Mouse (Mus musculus) liver, embryonic 14.5 days (tissue): Measurements from ENCODE around the gene Pcna. TPM values are rescaled to one million over a fixed set of nuclear protein-coding genes. Genes with fewer than 3 reads are reported as not detected.
A peak's percentile ranks its signal among the peaks of the same experiment; 100 is the strongest.

Experiments
- ATAC-seq: fragments of 200-750 bp; cut with Nextera tagmentation; 2 replicates; pipeline ENCODE4 v1.8.0; 2017; ENCODE audit warnings: moderate number of reproducible peaks, mild to moderate bottlenecking, moderate library complexity; ENCODE audit not compliant: insufficient read depth
- DNase-seq, 3 experiments: peaks; one replicate each; pipeline ENCODE4 v3.0.0-alpha.2; 2012 to 2013; ENCODE audit warnings: low read depth in 3 of 3, low spot score in 3 of 3
- H3K27ac ChIP-seq: fragments of 300-500 bp; sonication (generic); 2 replicates; pipeline ENCODE4 v1.5.1; 2014; ENCODE audit warnings: moderate library complexity, mild to moderate bottlenecking, control low read depth, inconsistent platforms
- H3K27me3 ChIP-seq: fragments of 300-500 bp; sonication (generic); 2 replicates; pipeline ENCODE4 v1.6.1; 2014; ENCODE audit warnings: mild to moderate bottlenecking, low read length, moderate library complexity; ENCODE audit not compliant: control insufficient read depth, insufficient read depth
- H3K36me3 ChIP-seq: fragments of 300-500 bp; sonication (generic); replicated peaks from 2 replicates; pipeline ENCODE4 v1.6.1; 2014; ENCODE audit warnings: low read depth; ENCODE audit not compliant: control insufficient read depth, insufficient read depth
- H3K4me1 ChIP-seq, 2 experiments: fragments of 200-500 bp in 1 of 2; fragments of 300-500 bp in 1 of 2; sonication (generic) in 1 of 2; replicated peaks; 2 replicates each; pipeline ENCODE4 v1.6.1; 2012 to 2014; ENCODE audit warnings: antibody characterized with exemption in 1 of 2, inconsistent platforms in 1 of 2, low read length in 1 of 2; ENCODE audit not compliant: control insufficient read depth in 2 of 2, insufficient read depth in 2 of 2
- H3K4me2 ChIP-seq: fragments of 300-500 bp; sonication (generic); 2 replicates; pipeline ENCODE4 v1.6.1; 2014; ENCODE audit warnings: low read depth, mild to moderate bottlenecking, control low read depth, moderate library complexity
- H3K4me3 ChIP-seq, 2 experiments: fragments of 200-500 bp in 1 of 2; fragments of 300-500 bp in 1 of 2; sonication (generic) in 1 of 2; 2 replicates each; pipeline ENCODE4 v1.5.1; 2012 to 2014; ENCODE audit warnings: low read depth in 2 of 2, low read length in 2 of 2, mild to moderate bottlenecking in 2 of 2, control low read depth in 1 of 2, inconsistent platforms in 1 of 2, moderate library complexity in 1 of 2; ENCODE audit not compliant: insufficient read depth in 1 of 2
- H3K9ac ChIP-seq: fragments of 300-500 bp; sonication (generic); replicated peaks from 2 replicates; pipeline ENCODE4 v1.6.1; 2014; ENCODE audit warnings: mild to moderate bottlenecking, control low read depth, moderate library complexity
- H3K9me3 ChIP-seq: fragments of 300-500 bp; sonication (generic); 2 replicates; pipeline ENCODE4 v1.6.1; 2016; ENCODE audit warnings: low read length, mixed read lengths; ENCODE audit not compliant: control insufficient read depth
- CTCF ChIP-seq: IDR thresholded peaks from 2 replicates; pipeline ENCODE4 v1.5.1; 2016; ENCODE audit warnings: antibody characterized with exemption, low read depth, control low read depth
- EP300 ChIP-seq: IDR thresholded peaks from 2 replicates; pipeline ENCODE4 v1.6.1; 2016; ENCODE audit warnings: antibody characterized with exemption, low read depth
- WGBS: fragments of 180-500 bp; shearing (Covaris S2); extraction: QIAGEN DNeasy Blood & Tissue Kit; methylation state at CpG from one replicate; pipeline ENCODE4 v1.1.7; 2014; ENCODE audit not compliant: insufficient replicate concordance; 5-methylcytosine and 5-hydroxymethylcytosine counted together
- polyA plus RNA-seq, 2 experiments: library from polyadenylated mRNA; depleted of rRNA in 1 of 2; stranded (reverse) in 1 of 2; unstranded in 1 of 2; fragments of >200 nt; fragmentation: Nextera tagmentation in 1 of 2; extraction: Ambion mirVana in 1 of 2; gene quantifications; 2 replicates each; pipeline versions ENCODE4 v1.2.1 to v1.2.3; 2012 to 2014

The Pcna gene
- polyA plus RNA-seq, 2 experiments = 356 to 391 TPM

- no peak overlapping the region for H3K4me2 ChIP-seq
- peaks cover 9 to 18% of the 10 kb centered on the region in 2 experiments; a peak in 3 of 4 replicates for H3K4me1 ChIP-seq
- no peak for TF ChIP-seq CTCF
These were observed 7.5 kb upstream of the Pcna start for GRCm38 (mm10) chr2:132260601-132261000.

DNA sequence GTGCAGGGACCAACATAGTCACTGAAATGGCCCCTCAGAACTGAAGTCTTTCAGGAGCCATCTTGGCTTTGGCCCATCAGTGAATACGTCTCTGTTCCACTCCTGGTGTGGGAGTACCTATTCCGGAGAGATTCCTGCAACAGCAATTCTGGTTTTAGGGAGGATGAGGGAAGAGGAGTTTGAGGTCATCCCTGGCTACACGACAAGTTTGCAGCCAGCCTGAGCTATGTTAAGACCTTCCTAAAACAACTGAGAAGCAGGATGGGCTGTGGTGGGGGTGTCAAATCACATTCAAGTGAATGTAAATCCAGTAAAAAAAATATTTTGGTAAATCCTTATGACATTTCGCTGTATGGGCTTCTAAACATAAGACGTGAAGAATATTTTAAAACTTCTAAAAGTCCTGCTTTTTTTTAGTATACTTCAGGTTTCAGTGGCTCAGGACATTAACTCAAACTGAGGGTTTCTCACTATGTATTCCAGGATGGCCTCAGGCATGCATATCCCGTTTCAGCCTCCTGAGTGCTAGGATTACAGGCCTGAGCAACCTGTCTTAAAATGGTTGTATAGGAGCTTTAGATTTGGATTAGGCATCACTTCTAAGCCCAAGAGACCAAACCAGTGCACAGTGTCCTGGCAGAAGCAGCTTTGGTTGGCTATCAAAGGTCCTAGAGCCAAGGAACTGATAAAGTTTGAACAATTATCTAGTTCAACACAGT lies 4.4 kb upstream of the Pcna start:
- H3K9ac ChIP-seq = no peak overlapping the region
- 74% methylated on average over 6 of the region's 6 CpGs for WGBS
- TF ChIP-seq EP300 = no peak
- no peak for TF ChIP-seq CTCF

More at GRCm38 (mm10) chr2:132260601-132261000, 7.5 kb upstream of the Pcna start:
- Histone ChIP-seq H3K9ac (no peak overlapping the region), H3K9me3 (no peaks in the 10 kb centered on the region), H3K27ac (no peak overlapping the region), H3K36me3 (no peaks in the 10 kb centered on the region), H3K27me3 (no peaks in the 10 kb centered on the region), H3K4me3 (no peak overlapping the region)
- no peak for DNase-seq
- 78% methylated on average over 3 of the region's 3 CpGs for WGBS
- no peak for ATAC-seq

GRCm38 (mm10) chr2:132253603-132254002 lies 489 bp upstream of the Pcna start:
- H3K4me1 ChIP-seq = peaks cover 3 to 4% of the 10 kb centered on the region in 2 experiments
- TF ChIP-seq EP300 = no peak
- no peak for TF ChIP-seq CTCF
- peak overlapping the region; percentile 61 to 87 for H3K4me3 ChIP-seq
- no peaks in the 10 kb centered on the region for H3K27me3 ChIP-seq
- peak overlapping the region; percentile 76 for H3K4me2 ChIP-seq
- DNase-seq (no peak), ATAC-seq (no peak)
- WGBS = under 1% methylated on average over 7 of the region's 7 CpGs
- peaks cover 26% of the 10 kb centered on the region for H3K36me3 ChIP-seq
- H3K9me3 ChIP-seq = no peaks in the 10 kb centered on the region
- H3K27ac ChIP-seq = peak overlapping the region; percentile 87
- H3K9ac ChIP-seq = peak overlapping the region; percentile 83

More for the DNA sequence above, 4.4 kb upstream of the Pcna start:
- Histone ChIP-seq H3K36me3 (no peaks in the 10 kb centered on the region), H3K27ac (no peak overlapping the region), H3K27me3 (no peaks in the 10 kb centered on the region), H3K9me3 (no peaks in the 10 kb centered on the region), H3K4me1 (peaks cover 0 to under 1% of the 10 kb centered on the region in 2 experiments; a peak in 2 of 4 replicates), H3K4me3 (no peak overlapping the region), H3K4me2 (no peak overlapping the region)
- DNase-seq (no peak), ATAC-seq (no peak)

DNA sequence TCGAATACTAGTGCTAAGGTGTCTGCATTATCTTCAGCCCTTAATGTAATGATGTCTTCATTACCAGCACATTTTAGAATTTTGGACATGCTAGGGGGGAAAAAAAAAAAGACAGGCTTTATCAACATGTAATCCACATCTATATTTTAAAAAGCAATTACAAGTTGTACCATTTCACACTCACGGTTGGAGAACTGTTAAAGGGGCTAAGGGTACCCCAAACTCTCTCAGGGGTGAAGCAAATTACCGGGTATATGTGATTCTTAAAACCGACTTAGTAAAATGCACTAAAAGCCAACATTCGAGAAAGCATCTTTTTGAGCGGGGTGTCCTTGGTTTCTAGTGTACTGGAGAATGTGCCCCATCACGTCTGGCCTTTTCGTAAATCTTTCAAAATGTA lies 1.2 kb downstream of the Pcna start:
- no peak for ATAC-seq
- no peaks in the 10 kb centered on the region for H3K9me3 ChIP-seq
- H3K4me3 ChIP-seq = peak overlapping the region; percentile 87 to 90
- WGBS = 5% methylated on average over 8 of the region's 8 CpGs
- TF ChIP-seq CTCF (no peak), EP300 (no peak)
- H3K27me3 ChIP-seq = no peaks in the 10 kb centered on the region
- H3K36me3 ChIP-seq = peaks cover 33% of the 10 kb centered on the region
- peak overlapping the region; percentile 96 for H3K9ac ChIP-seq
- H3K4me2 ChIP-seq = peak overlapping the region; percentile 76
- no peak for DNase-seq
- peaks cover 10 to 13% of the 10 kb centered on the region in 2 experiments for H3K4me1 ChIP-seq
- H3K27ac ChIP-seq = peak overlapping the region; percentile 71

DNA sequence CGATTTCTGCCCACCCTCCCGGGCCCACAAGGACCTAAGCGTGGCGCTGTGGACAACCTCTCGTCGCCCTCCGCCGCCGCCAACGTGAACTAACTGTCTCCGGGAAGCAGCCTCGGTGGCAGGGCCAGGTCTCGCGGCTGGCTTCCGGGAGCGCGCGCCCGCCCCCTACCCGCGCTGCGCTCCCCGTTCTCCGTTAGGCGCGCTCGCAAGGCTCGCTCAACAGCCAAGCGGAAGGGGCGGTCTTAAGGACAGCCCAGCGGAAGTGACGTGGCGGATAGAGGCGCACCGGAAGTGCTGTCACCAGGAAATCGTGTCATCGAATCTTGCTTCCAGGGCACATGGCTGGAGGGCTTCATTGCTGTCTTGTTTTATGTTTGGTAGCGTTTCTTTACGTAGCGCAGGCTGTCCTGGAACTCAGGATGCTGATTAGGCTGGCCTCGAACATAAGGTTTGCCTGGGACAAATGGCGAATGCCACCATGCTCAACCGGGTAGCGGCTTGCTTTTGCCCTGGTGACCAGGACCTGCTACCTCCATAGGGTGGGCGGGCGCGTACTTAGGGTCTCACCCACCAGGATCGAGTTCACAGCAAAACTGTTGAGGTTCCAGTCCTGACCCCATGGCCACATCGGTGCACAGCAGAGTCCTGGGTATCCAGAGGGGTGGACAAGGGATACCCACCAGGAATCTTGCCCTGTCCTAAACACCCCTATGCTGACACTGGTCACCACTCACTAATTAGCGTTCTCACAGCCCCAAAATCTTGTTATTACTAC lies 5.4 kb downstream of the Pcna start, which contains the start of gene Tmem230:
Gene Tmem230 (minus strand): TSS at position 269 of the 775 bp plus-strand sequence.
- H3K27ac ChIP-seq = peak within 1 kb of the TSS; percentile 71
- H3K9me3 ChIP-seq = no peaks in the 10 kb centered on the region
- peak within 1 kb of the TSS; percentile 91 for H3K9ac ChIP-seq
- TF ChIP-seq EP300 = no peak; the same call in 1 of the 2 replicates
- peak; percentile 37; the same call in 1 of the 2 replicates for TF ChIP-seq CTCF
- 5% methylated on average over 50 of the region's 50 CpGs for WGBS
- ATAC-seq (peak; percentile 81), DNase-seq (peak; percentile 87 to 92 (median 91))
- peaks cover 12 to 13% of the 10 kb centered on the region in 2 experiments for H3K4me1 ChIP-seq
- peaks cover 66% of the 10 kb centered on the region for H3K36me3 ChIP-seq
- H3K4me2 ChIP-seq = peak within 1 kb of the TSS; percentile 73
- H3K27me3 ChIP-seq = no peaks in the 10 kb centered on the region
- H3K4me3 ChIP-seq = peak within 1 kb of the TSS; percentile 65 to 71
